Mouse (Mus musculus) MEL (cell line): ENCODE results near the gene Auts2. TPM values are rescaled to one million over a fixed set of nuclear protein-coding genes. Genes with fewer than 3 reads are reported as not detected.

Source experiments
- DNase-seq: peaks from one replicate; pipeline ENCODE4 v3.0.0; 2011; ENCODE audit warnings: low read depth, low spot score
- H3K27ac ChIP-seq: 2 replicates; pipeline ENCODE4 v1.5.1; 2012; ENCODE audit warnings: low read depth, mild to moderate bottlenecking, control low read depth, low read length, moderate library complexity; ENCODE audit not compliant: control insufficient read depth
- H3K27me3 ChIP-seq, 2 experiments: fragments of 150-350 bp in 1 of 2; sonication (generic) in 1 of 2; 2 replicates each; pipeline ENCODE4 v1.6.1; 2012; ENCODE audit warnings: low read length in 2 of 2, mild to moderate bottlenecking in 2 of 2, improper control_type of control experiment in 1 of 2, moderate library complexity in 1 of 2; ENCODE audit not compliant: insufficient read depth in 2 of 2, control insufficient read depth in 1 of 2
- H3K36me3 ChIP-seq, 2 experiments: 2 replicates each; pipeline ENCODE4 v1.6.1; 2012 to 2014; ENCODE audit warnings: low read length in 2 of 2, improper control_type of control experiment in 1 of 2, inconsistent platforms in 1 of 2, mild to moderate bottlenecking in 1 of 2; ENCODE audit not compliant: insufficient read depth in 2 of 2, control insufficient read depth in 1 of 2
- H3K4me1 ChIP-seq, 2 experiments: fragments of 150-350 bp in 1 of 2; sonication (generic) in 1 of 2; 2 replicates each; pipeline ENCODE4 v1.6.1; 2012; ENCODE audit warnings: low read length in 2 of 2, improper control_type of control experiment in 1 of 2, mild to moderate bottlenecking in 1 of 2; ENCODE audit not compliant: insufficient read depth in 2 of 2, control insufficient read depth in 1 of 2
- H3K4me3 ChIP-seq, 2 experiments: fragments of 150-350 bp in 1 of 2; sonication (generic) in 1 of 2; 2 replicates each; pipeline ENCODE4 v1.5.1; 2012; ENCODE audit warnings: low read depth in 2 of 2, low read length in 2 of 2, mild to moderate bottlenecking in 2 of 2, moderate library complexity in 2 of 2, control low read depth in 1 of 2, improper control_type of control experiment in 1 of 2; ENCODE audit not compliant: control insufficient read depth in 1 of 2, insufficient read depth in 1 of 2
- H3K79me2 ChIP-seq: 2 replicates; pipeline ENCODE4 v1.6.1; 2012; ENCODE audit warnings: mild to moderate bottlenecking, low read length, moderate library complexity; ENCODE audit not compliant: control insufficient read depth, poor library complexity, insufficient read depth
- H3K9ac ChIP-seq: 2 replicates; pipeline ENCODE4 v1.6.1; 2012; ENCODE audit warnings: low read depth, mild to moderate bottlenecking, control low read depth, low read length, moderate library complexity; ENCODE audit not compliant: control insufficient read depth, poor library complexity, severe bottlenecking
- H3K9me3 ChIP-seq: fragments of 150-350 bp; sonication (generic); replicated peaks from 2 replicates; pipeline ENCODE4 v1.6.1; 2012; ENCODE audit warnings: mild to moderate bottlenecking, low read length, improper control_type of control experiment, moderate library complexity; ENCODE audit not compliant: insufficient read depth
- CHD1 ChIP-seq: IDR thresholded peaks from 2 replicates; pipeline ENCODE4 v1.6.1; 2012; ENCODE audit warnings: low read depth, mild to moderate bottlenecking, inconsistent platforms, low read length, improper control_type of control experiment
- CTCF ChIP-seq, 3 experiments: IDR thresholded peaks in 2 of 3; conservative IDR thresholded peaks in 1 of 3; 2 replicates each; pipeline ENCODE4 v1.5.1; 2011 to 2012; ENCODE audit warnings: low read length in 3 of 3, low read depth in 2 of 3, mild to moderate bottlenecking in 2 of 3, improper control_type of control experiment in 1 of 3, inconsistent platforms in 1 of 3, mixed read lengths in 1 of 3, moderate library complexity in 1 of 3; ENCODE audit not compliant: control insufficient read depth in 1 of 3, insufficient read depth in 1 of 3, poor library complexity in 1 of 3, severe bottlenecking in 1 of 3
- ELF1 ChIP-seq: IDR thresholded peaks from 2 replicates; pipeline ENCODE4 v1.6.1; 2014; ENCODE audit warnings: low read depth, mild to moderate bottlenecking, inconsistent platforms, low read length, improper control_type of control experiment, moderate library complexity
- ETS1 ChIP-seq: IDR thresholded peaks from 2 replicates; pipeline ENCODE4 v1.6.1; 2012; ENCODE audit warnings: low read depth, mild to moderate bottlenecking, inconsistent platforms, low read length, improper control_type of control experiment, moderate library complexity
- KAT2A ChIP-seq: conservative IDR thresholded peaks from 2 replicates; pipeline ENCODE4 v1.6.1; 2012; ENCODE audit warnings: low read depth, low read length, improper control_type of control experiment, inconsistent platforms
- MAFK ChIP-seq: IDR thresholded peaks from 2 replicates; pipeline ENCODE4 v1.6.1; 2011; ENCODE audit warnings: low read depth, mild to moderate bottlenecking, low read length, improper control_type of control experiment, borderline replicate concordance
- MAZ ChIP-seq: IDR thresholded peaks from 2 replicates; pipeline ENCODE4 v1.6.1; 2012; ENCODE audit warnings: low read depth, mild to moderate bottlenecking, inconsistent platforms, low read length, improper control_type of control experiment
- MEF2A ChIP-seq: IDR thresholded peaks from 2 replicates; pipeline ENCODE4 v1.6.1; 2014; ENCODE audit warnings: low read depth, mild to moderate bottlenecking, inconsistent platforms, low read length, improper control_type of control experiment; ENCODE audit not compliant: poor library complexity, insufficient replicate concordance, severe bottlenecking; ENCODE audit errors: extremely low read depth
- MYC ChIP-seq: IDR thresholded peaks from 2 replicates; pipeline ENCODE4 v1.6.1; 2011; ENCODE audit warnings: low read depth, mild to moderate bottlenecking, low read length, improper control_type of control experiment, moderate library complexity
- NELFE ChIP-seq: IDR thresholded peaks from 2 replicates; pipeline ENCODE4 v1.6.1; 2011; ENCODE audit warnings: low read depth, low read length, improper control_type of control experiment
- POLR2A ChIP-seq, 2 experiments: IDR thresholded peaks; 2 replicates each; pipeline ENCODE4 v1.6.1; 2011 to 2012; ENCODE audit warnings: low read length in 2 of 2, mild to moderate bottlenecking in 2 of 2, control low read depth in 1 of 2, improper control_type of control experiment in 1 of 2, low read depth in 1 of 2, moderate library complexity in 1 of 2; ENCODE audit not compliant: control insufficient read depth in 1 of 2, insufficient read depth in 1 of 2, poor library complexity in 1 of 2
- POLR2AphosphoS2 ChIP-seq: IDR thresholded peaks from 2 replicates; pipeline ENCODE4 v1.6.1; 2011; ENCODE audit warnings: low read length, improper control_type of control experiment
- RAD21 ChIP-seq: IDR thresholded peaks from 2 replicates; pipeline ENCODE4 v1.6.1; 2011; ENCODE audit warnings: mild to moderate bottlenecking, low read depth, low read length, improper control_type of control experiment
- RCOR1 ChIP-seq: IDR thresholded peaks from 2 replicates; pipeline ENCODE4 v1.6.1; 2012; ENCODE audit warnings: low read depth, mild to moderate bottlenecking, inconsistent platforms, low read length, improper control_type of control experiment
- SIN3A ChIP-seq: IDR thresholded peaks from 2 replicates; pipeline ENCODE4 v1.6.1; 2012; ENCODE audit warnings: low read length, improper control_type of control experiment, inconsistent platforms
- SMC3 ChIP-seq: IDR thresholded peaks from 2 replicates; pipeline ENCODE4 v1.6.1; 2011; ENCODE audit warnings: low read depth, low read length, improper control_type of control experiment
- TAL1 ChIP-seq: IDR thresholded peaks from 2 replicates; pipeline ENCODE4 v1.6.1; 2012; ENCODE audit warnings: mild to moderate bottlenecking, inconsistent platforms, low read length, moderate library complexity, mixed read lengths
- TCF12 ChIP-seq: IDR thresholded peaks from 2 replicates; pipeline ENCODE4 v1.6.1; 2014; ENCODE audit warnings: low read depth, mild to moderate bottlenecking, inconsistent platforms, low read length, improper control_type of control experiment, moderate library complexity
- UBTF ChIP-seq: IDR thresholded peaks from 2 replicates; pipeline ENCODE4 v1.6.1; 2012; ENCODE audit warnings: low read depth, mild to moderate bottlenecking, inconsistent platforms, low read length, improper control_type of control experiment, moderate library complexity, borderline replicate concordance; ENCODE audit not compliant: insufficient read depth
- ZC3H11A ChIP-seq: IDR thresholded peaks from 2 replicates; pipeline ENCODE4 v1.6.1; 2012; ENCODE audit warnings: low read depth, mild to moderate bottlenecking, inconsistent platforms, low read length, improper control_type of control experiment
- ZMIZ1 ChIP-seq: IDR thresholded peaks from 2 replicates; pipeline ENCODE4 v1.6.1; 2012; ENCODE audit warnings: low read depth, mild to moderate bottlenecking, inconsistent platforms, low read length, improper control_type of control experiment, moderate library complexity
- ZNF384 ChIP-seq: IDR thresholded peaks from 2 replicates; pipeline ENCODE4 v1.6.1; 2012; ENCODE audit warnings: low read depth, mild to moderate bottlenecking, inconsistent platforms, low read length, improper control_type of control experiment
- polyA plus RNA-seq, 2 experiments: library from polyadenylated mRNA; stranded (reverse) in 1 of 2; unstranded in 1 of 2; fragments of >175 nt in 1 of 2; fragments of >200 nt in 1 of 2; gene quantifications; 2 replicates each; pipeline versions ENCODE4 v1.2.1 to v1.2.4; 2012; ENCODE audit warnings: low replicate concordance in 2 of 2, low read depth in 1 of 2; ENCODE audit not compliant: insufficient read length in 2 of 2, insufficient read depth in 1 of 2, missing spikeins in 1 of 2
- total RNA-seq: library from RNA; depleted of rRNA; stranded (reverse); fragments of 300-350 nt; gene quantifications from 2 replicates; pipeline ENCODE4 v1.2.3, GENCODE M21; 2012

The Auts2 gene
- total and polyA plus RNA-seq, 3 experiments = not detected

- TF ChIP-seq TAL1 (no peak), MAZ (no peak), KAT2A (no peak), TCF12 (no peak), ZMIZ1 (no peak), RAD21 (no peak)
- Histone ChIP-seq H3K27me3 (no peaks in the 10 kb centered on the region), H3K9me3 (no peaks in the 10 kb centered on the region), H3K9ac (no peak overlapping the region), H3K79me2 (no peaks in the 10 kb centered on the region), H3K4me1 (no peaks in the 10 kb centered on the region), H3K36me3 (no peaks in the 10 kb centered on the region), H3K27ac (no peak overlapping the region), H3K4me3 (no peak overlapping the region)
- DNase-seq = no peak
Observed at GRCm38 (mm10) chr5:132442948-132443347, 100.2 kb downstream of the Auts2 start.

- no peak for TF ChIP-seq CTCF (IDR thresholded peaks at IDR 0.05 in 2 of 3, conservative IDR thresholded peaks at IDR 0.05 in 1 of 3; ENCODE audit: control insufficient read depth in 1 of 3, insufficient read depth in 1 of 3, low read depth in 2 of 3, low read length in 3 of 3, poor library complexity in 1 of 3, severe bottlenecking in 1 of 3)
- TF ChIP-seq TAL1 = no peak
- no peak for TF ChIP-seq ETS1
- no peak for TF ChIP-seq MAFK
- no peak for TF ChIP-seq ZNF384
- TF ChIP-seq MAZ = no peak
- TF ChIP-seq POLR2A (IDR thresholded peaks at IDR 0.05; ENCODE audit: control insufficient read depth in 1 of 2, insufficient read depth in 1 of 2, low read depth in 1 of 2, low read length in 2 of 2, poor library complexity in 1 of 2) = no peak
- no peak for TF ChIP-seq RCOR1
- no peak for TF ChIP-seq ELF1
- no peak for TF ChIP-seq ZMIZ1
- TF ChIP-seq POLR2AphosphoS2 = no peak
- TF ChIP-seq ZC3H11A = no peak
- no peak for TF ChIP-seq SIN3A
- no peak for TF ChIP-seq SMC3
- no peak for TF ChIP-seq MYC
- TF ChIP-seq NELFE = no peak
- no peak for TF ChIP-seq MEF2A
- TF ChIP-seq CHD1 = no peak
- TF ChIP-seq UBTF = no peak
- Histone ChIP-seq H3K4me3 (no peak overlapping the region), H3K9me3 (no peaks in the 10 kb centered on the region), H3K27ac (no peak overlapping the region), H3K36me3 (no peaks in the 10 kb centered on the region), H3K9ac (no peak overlapping the region), H3K79me2 (no peaks in the 10 kb centered on the region), H3K4me1 (no peaks in the 10 kb centered on the region), H3K27me3 (no peaks in the 10 kb centered on the region)
- DNase-seq = no peak
Observed at GRCm38 (mm10) chr5:132438414-132438813, 104.7 kb downstream of the Auts2 start.
